Mouse (Mus musculus): ENCODE data around the gene Spop. TPM values are rescaled to one million over a fixed set of nuclear protein-coding genes. Genes with fewer than 3 reads are reported as not detected.
A peak's percentile ranks its signal among the peaks of the same experiment; 100 is the strongest.
"Not testable (repeated sequence)": the region's sequence is repeated elsewhere in the genome, so short reads cannot be mapped to it uniquely, and the experiment has no call there.

Spop gene
- total RNA-seq, 2 experiments from 2014 or later: 174 to 182 TPM

- DNase-seq (ENCODE audit: low spot score in 2 of 2): no peak
Measured at GRCm38 (mm10) chr11:95492256-95492655, 78.4 kb downstream of the Spop start.

GRCm38 (mm10) chr11:95493010-95493409 lies 79.1 kb downstream of the Spop start:
- no peak for DNase-seq (ENCODE audit: low spot score in 2 of 2)

- no peak for DNase-seq (ENCODE audit: low spot score in 2 of 2)
Measured at GRCm38 (mm10) chr11:95493950-95494349, 80.1 kb downstream of the Spop start.

- DNase-seq (ENCODE audit: low spot score in 2 of 2): peak; percentile 30 to 31
Measured at GRCm38 (mm10) chr11:95494374-95494773, 80.5 kb downstream of the Spop start.

GRCm38 (mm10) chr11:95495883-95496282 lies 82.0 kb downstream of the Spop start:
- no peak for DNase-seq (ENCODE audit: low spot score in 2 of 2)

GRCm38 (mm10) chr11:95497921-95498320 lies 84.0 kb downstream of the Spop start:
- DNase-seq (ENCODE audit: low spot score in 2 of 2): no peak

- DNase-seq (ENCODE audit: low spot score in 2 of 2): no peak
Measured at GRCm38 (mm10) chr11:95500412-95500811, 86.5 kb downstream of the Spop start.

GRCm38 (mm10) chr11:95500836-95501235 lies 87.0 kb downstream of the Spop start:
- DNase-seq (ENCODE audit: low spot score in 2 of 2): no peak

GRCm38 (mm10) chr11:95501826-95502225 lies 87.9 kb downstream of the Spop start:
- not testable (repeated sequence) for DNase-seq (ENCODE audit: low spot score in 2 of 2)

- no peak for DNase-seq (ENCODE audit: low spot score in 2 of 2)
Measured at GRCm38 (mm10) chr11:95503581-95504180, 89.8 kb downstream of the Spop start.

- no peak for DNase-seq (ENCODE audit: low spot score in 2 of 2)
Measured at GRCm38 (mm10) chr11:95504271-95504731, 90.4 kb downstream of the Spop start.

- DNase-seq (ENCODE audit: low spot score in 2 of 2): no peak
Measured at GRCm38 (mm10) chr11:95507041-95507716, 93.3 kb downstream of the Spop start.

GRCm38 (mm10) chr11:95507785-95508184 lies 93.9 kb downstream of the Spop start:
- DNase-seq (ENCODE audit: low spot score in 2 of 2): no peak

GRCm38 (mm10) chr11:95508211-95508926 lies 94.5 kb downstream of the Spop start:
- no peak for DNase-seq (ENCODE audit: low spot score in 2 of 2)

- no peak for DNase-seq (ENCODE audit: low spot score in 2 of 2)
Measured at GRCm38 (mm10) chr11:95509126-95509717, 95.3 kb downstream of the Spop start.

GRCm38 (mm10) chr11:95510631-95511030 lies 96.8 kb downstream of the Spop start:
- no peak for DNase-seq (ENCODE audit: low spot score in 2 of 2)

GRCm38 (mm10) chr11:95511919-95512318 lies 98.0 kb downstream of the Spop start:
- no peak for DNase-seq (ENCODE audit: low spot score in 2 of 2)

GRCm38 (mm10) chr11:95512383-95512782 lies 98.5 kb downstream of the Spop start:
- DNase-seq (ENCODE audit: low spot score in 2 of 2): no peak

- DNase-seq (ENCODE audit: low spot score in 2 of 2): no peak
Measured at GRCm38 (mm10) chr11:95513461-95514297, 99.8 kb downstream of the Spop start.

GRCm38 (mm10) chr11:95514298-95514861 lies 100.5 kb downstream of the Spop start, which contains the start of gene Nxph3:
Gene Nxph3 (minus strand): TSS chr11:95514570.
- DNase-seq (ENCODE audit: low spot score in 2 of 2): peak; percentile 51 to 52
